Mouse (Mus musculus) E14TG2a.4 (cell line): Measurements from ENCODE around the gene Cbx8.
A peak's percentile ranks its signal among the peaks of the same experiment; 100 is the strongest.

ENCODE experiments used
- H3K27me3 ChIP-seq: 2 replicates; pipeline ENCODE4 v1.6.1; 2014; ENCODE audit warnings: low read length, control low read depth; ENCODE audit not compliant: insufficient read depth
- H3K36me3 ChIP-seq: 2 replicates; pipeline ENCODE4 v1.6.1; 2014; ENCODE audit warnings: low read length, control low read depth; ENCODE audit not compliant: insufficient read depth
- H3K4me1 ChIP-seq: replicated peaks from 2 replicates; pipeline ENCODE4 v1.6.1; 2014; ENCODE audit warnings: low read depth, low read length, control low read depth
- H3K4me3 ChIP-seq: replicated peaks from 2 replicates; pipeline ENCODE4 v1.5.1; 2014; ENCODE audit warnings: mild to moderate bottlenecking, low read length
- H3K9me3 ChIP-seq: 2 replicates; pipeline ENCODE4 v1.6.1; 2014; ENCODE audit warnings: low read length, control low read depth
- CTCF ChIP-seq: conservative IDR thresholded peaks from 2 replicates; pipeline ENCODE4 v1.5.1; 2014; ENCODE audit warnings: low read length
- NANOG ChIP-seq: IDR thresholded peaks from 2 replicates; pipeline ENCODE4 v1.6.1; 2014; ENCODE audit warnings: borderline replicate concordance, low read length, mixed read lengths
- POU5F1 ChIP-seq: IDR thresholded peaks from 2 replicates; pipeline ENCODE4 v1.6.1; 2014; ENCODE audit warnings: low read length, borderline replicate concordance

Gene Cbx8

GRCm38 (mm10) chr11:119041325-119041716 is 552 bp upstream of the Cbx8 start:
- Histone ChIP-seq H3K36me3 (no peaks in the 10 kb centered on the region), H3K4me1 (peaks cover 65% of the 10 kb centered on the region), H3K27me3 (peaks cover 93% of the 10 kb centered on the region), H3K9me3 (no peaks in the 10 kb centered on the region), H3K4me3 (peak overlapping the region; percentile 86)
- no peak for TF ChIP-seq NANOG
- TF ChIP-seq POU5F1 = no peak
- no peak for TF ChIP-seq CTCF

GRCm38 (mm10) chr11:119039732-119040512 is 847 bp downstream of the Cbx8 start:
- peak overlapping the region; percentile 86 for H3K4me3 ChIP-seq
- H3K36me3 ChIP-seq = no peaks in the 10 kb centered on the region
- H3K9me3 ChIP-seq = peaks cover 8% of the 10 kb centered on the region
- TF ChIP-seq NANOG = no peak
- no peak for TF ChIP-seq POU5F1
- no peak for TF ChIP-seq CTCF
- peaks cover 93% of the 10 kb centered on the region for H3K27me3 ChIP-seq
- peaks cover 72% of the 10 kb centered on the region for H3K4me1 ChIP-seq

- Histone ChIP-seq H3K27me3 (peaks cover 93% of the 10 kb centered on the region), H3K4me1 (peaks cover 77% of the 10 kb centered on the region), H3K4me3 (no peak overlapping the region), H3K9me3 (peaks cover 11% of the 10 kb centered on the region), H3K36me3 (no peaks in the 10 kb centered on the region)
- no peak for TF ChIP-seq NANOG
- TF ChIP-seq CTCF = no peak
- no peak for TF ChIP-seq POU5F1
Observed at GRCm38 (mm10) chr11:119038744-119039484, 1.9 kb downstream of the Cbx8 start.

DNA sequence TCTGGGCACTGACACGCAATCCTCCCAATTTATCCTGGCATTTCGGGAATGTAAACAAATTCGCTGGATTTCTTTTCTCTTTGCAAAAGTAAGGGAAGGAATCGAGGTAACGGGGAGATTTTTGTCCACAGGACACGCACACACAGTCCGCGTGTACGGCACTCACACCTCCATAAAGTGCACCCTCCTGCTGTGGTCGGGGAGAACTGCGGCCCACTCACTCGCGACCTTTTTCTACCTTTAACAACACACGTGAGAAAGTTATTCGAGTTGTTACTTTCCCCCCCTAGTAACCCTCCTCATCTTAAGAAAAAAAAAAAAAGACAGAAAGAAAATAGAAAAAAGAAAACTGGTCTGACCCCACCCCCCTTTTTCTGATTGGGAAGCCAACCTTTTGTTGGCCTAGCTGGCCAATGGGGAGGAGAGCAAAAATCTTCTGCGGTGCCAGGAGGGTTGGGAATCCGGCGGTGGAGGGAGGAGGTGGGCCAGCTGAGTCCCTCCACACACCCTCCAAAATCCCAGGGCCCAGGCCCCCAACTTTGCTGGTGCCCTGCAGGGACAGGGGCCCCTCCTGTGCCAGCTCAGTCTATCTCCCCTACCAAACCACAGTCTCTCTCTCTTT is 2.9 kb downstream of the Cbx8 start:
- Histone ChIP-seq H3K36me3 (no peaks in the 10 kb centered on the region), H3K27me3 (peaks cover 93% of the 10 kb centered on the region), H3K9me3 (peaks cover 11% of the 10 kb centered on the region), H3K4me1 (peaks cover 78% of the 10 kb centered on the region), H3K4me3 (peak overlapping the region; percentile 73)
- no peak for TF ChIP-seq CTCF
- no peak for TF ChIP-seq NANOG
- no peak for TF ChIP-seq POU5F1

DNA sequence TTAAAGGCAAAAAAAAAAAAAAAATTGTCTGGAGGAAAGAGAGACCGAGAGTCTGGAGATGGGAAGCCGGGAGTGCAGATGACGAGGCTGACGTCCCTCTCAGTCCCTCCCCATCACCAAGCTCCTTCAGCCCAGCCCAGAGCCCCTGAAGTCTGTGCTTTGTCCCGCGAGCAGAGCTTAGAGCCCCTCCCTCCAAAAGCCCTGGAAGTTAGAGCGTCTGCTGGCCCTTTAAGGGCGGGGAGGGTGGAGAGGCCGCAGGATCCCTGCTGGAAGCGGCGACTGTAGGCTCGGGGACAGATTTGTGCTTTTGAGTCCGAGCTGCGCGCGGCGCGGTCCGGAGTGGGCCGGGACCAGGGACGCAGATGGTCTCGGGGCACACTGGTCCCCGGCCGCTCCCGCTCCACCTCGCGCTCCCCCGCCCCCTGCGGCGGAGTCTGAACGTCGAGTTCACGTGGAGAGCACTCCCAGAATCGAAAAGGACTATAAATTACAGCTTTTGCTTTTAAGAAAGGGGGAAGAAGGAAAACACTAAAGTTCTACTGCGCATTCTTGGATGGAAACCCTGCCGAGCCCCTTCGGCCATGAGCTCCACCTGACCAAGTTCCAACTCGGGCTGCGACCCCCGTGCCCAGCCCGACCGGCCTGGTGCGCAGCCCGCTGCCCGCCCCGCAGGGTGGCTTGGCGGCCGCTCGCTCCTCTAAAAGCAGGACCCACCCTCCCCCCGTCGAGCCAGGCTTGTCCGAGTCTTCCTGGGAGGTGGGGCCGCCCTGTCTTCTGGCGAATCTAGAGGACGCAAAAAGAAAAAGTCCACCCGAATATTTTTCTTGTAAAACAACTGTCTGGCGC is 3.6 kb downstream of the Cbx8 start:
- no peak for TF ChIP-seq POU5F1
- no peak for TF ChIP-seq NANOG
- TF ChIP-seq CTCF = no peak
- peaks cover 11% of the 10 kb centered on the region for H3K9me3 ChIP-seq
- peaks cover 90% of the 10 kb centered on the region for H3K27me3 ChIP-seq
- H3K4me1 ChIP-seq = peaks cover 71% of the 10 kb centered on the region
- H3K36me3 ChIP-seq = no peaks in the 10 kb centered on the region
- peak overlapping the region; percentile 73 for H3K4me3 ChIP-seq

- TF ChIP-seq NANOG = no peak
- no peak for TF ChIP-seq CTCF
- no peak for TF ChIP-seq POU5F1
- H3K4me1 ChIP-seq = peaks cover 64% of the 10 kb centered on the region
- H3K4me3 ChIP-seq = peak overlapping the region; percentile 73; the same call in 1 of the 2 replicates
- H3K27me3 ChIP-seq = peaks cover 89% of the 10 kb centered on the region
- peaks cover 11% of the 10 kb centered on the region for H3K9me3 ChIP-seq
- no peaks in the 10 kb centered on the region for H3K36me3 ChIP-seq
Observed at GRCm38 (mm10) chr11:119036447-119036846, 4.3 kb downstream of the Cbx8 start.

- Histone ChIP-seq H3K4me3 (peak overlapping the region; percentile 37; the same call in 1 of the 2 replicates), H3K9me3 (peaks cover 11% of the 10 kb centered on the region), H3K4me1 (peaks cover 63% of the 10 kb centered on the region), H3K36me3 (peaks cover 3% of the 10 kb centered on the region), H3K27me3 (peaks cover 88% of the 10 kb centered on the region)
- TF ChIP-seq CTCF (no peak), POU5F1 (no peak), NANOG (no peak)
Observed at GRCm38 (mm10) chr11:119035686-119036165, 5.0 kb downstream of the Cbx8 start.
